Comparison of ENCODE assay signal across 8 mouse cellular contexts in genomic region chr7:5051193-5052192, GRCm38 (mm10). TPM values are rescaled to one million over a fixed set of nuclear protein-coding genes. Genes with fewer than 3 reads are reported as not detected.
A peak's percentile ranks its signal among the peaks of the same experiment; 100 is the strongest.
DNase-seq lines count a peak whose midpoint lies in the region; ATAC-seq and TF ChIP-seq lines count a peak whose summit lies in the region.

Gene Zfp580 (plus strand): TSS chr7:5051538.

- WGBS in embryonic facial prominence, embryonic 11.5 days: under 1% methylated on average over 62 of the region's 65 CpGs
- WGBS in heart, adult 2 months: under 1% methylated on average over 65 of the region's 65 CpGs
- 1% methylated on average over 61 of the region's 65 CpGs for WGBS in kidney, adult 2 months
- 2% methylated on average over 63 of the region's 65 CpGs for WGBS in limb, embryonic 14.5 days
- WGBS in midbrain, embryonic 15.5 days: under 1% methylated on average over 65 of the region's 65 CpGs

- TF ChIP-seq EP300 in heart, adult 2 months (IDR thresholded peaks at IDR 0.05; ENCODE audit: insufficient read depth, low read depth, low read length): no peak

- peak within 1 kb of the TSS; percentile 67 for H3K4me3 ChIP-seq in embryonic facial prominence, embryonic 11.5 days (ENCODE audit: low read depth, low read length)
- peak within 1 kb of the TSS; percentile 92 for H3K4me3 ChIP-seq in heart, adult 2 months
- H3K4me3 ChIP-seq in kidney, adult 2 months (ENCODE audit: insufficient read depth, low read depth, low read length): peak within 1 kb of the TSS; percentile 72
- peak within 1 kb of the TSS; percentile 81 for H3K4me3 ChIP-seq in limb, embryonic 14.5 days (replicated peaks; ENCODE audit: low read length)
- peak within 1 kb of the TSS; percentile 51 for H3K4me3 ChIP-seq in midbrain, embryonic 15.5 days

- no peaks in the 10 kb centered on the region for H3K9me3 ChIP-seq in embryonic facial prominence, embryonic 11.5 days (replicated peaks; ENCODE audit: control insufficient read depth, low read length)
- H3K9me3 ChIP-seq in limb, embryonic 14.5 days (ENCODE audit: control insufficient read depth, low read length): no peaks in the 10 kb centered on the region
- no peaks in the 10 kb centered on the region for H3K9me3 ChIP-seq in midbrain, embryonic 15.5 days

- H3K79me2 ChIP-seq in heart, adult 2 months (replicated peaks; ENCODE audit: control insufficient read depth, insufficient read depth, low read length): no peaks in the 10 kb centered on the region

- peaks cover 43% of the 10 kb centered on the region for H3K27me3 ChIP-seq in embryonic facial prominence, embryonic 11.5 days (ENCODE audit: control insufficient read depth, insufficient read depth, low read length)
- peaks cover 15% of the 10 kb centered on the region for H3K27me3 ChIP-seq in heart, adult 2 months (ENCODE audit: control insufficient read depth, insufficient read depth, low read length)
- H3K27me3 ChIP-seq in kidney, adult 2 months (replicated peaks; ENCODE audit: control insufficient read depth, insufficient read depth, low read length): peaks cover 1% of the 10 kb centered on the region; the same call in 1 of the 2 replicates
- peaks cover 48% of the 10 kb centered on the region for H3K27me3 ChIP-seq in limb, embryonic 14.5 days (ENCODE audit: control insufficient read depth, insufficient read depth, low read length)
- H3K27me3 ChIP-seq in midbrain, embryonic 15.5 days (replicated peaks): peaks cover 31% of the 10 kb centered on the region

- peak within 1 kb of the TSS; percentile 82 for H3K9ac ChIP-seq in embryonic facial prominence, embryonic 11.5 days (replicated peaks; ENCODE audit: low read length)
- peak within 1 kb of the TSS; percentile 90 for H3K9ac ChIP-seq in heart, adult 2 months (ENCODE audit: low read depth, low read length)
- peak within 1 kb of the TSS; percentile 92 for H3K9ac ChIP-seq in limb, embryonic 14.5 days (ENCODE audit: low read depth, low read length, severe bottlenecking)
- H3K9ac ChIP-seq in midbrain, embryonic 15.5 days: peak within 1 kb of the TSS; percentile 59

- peak; percentile 77 for ATAC-seq in embryonic facial prominence, embryonic 11.5 days (replicated peaks; ENCODE audit: insufficient number of reproducible peaks, low FRiP score, low TSS enrichment, low read depth)
- peak; percentile 84 for ATAC-seq in limb, embryonic 14.5 days (ENCODE audit: low FRiP score, low read depth)
- ATAC-seq in midbrain, embryonic 15.5 days (replicated peaks): peak; percentile 78

- no peaks in the 10 kb centered on the region for H3K36me3 ChIP-seq in embryonic facial prominence, embryonic 11.5 days (replicated peaks; ENCODE audit: control insufficient read depth, insufficient read depth, low read depth, low read length)
- H3K36me3 ChIP-seq in heart, adult 2 months (ENCODE audit: control insufficient read depth, insufficient read depth, low read length): no peaks in the 10 kb centered on the region
- H3K36me3 ChIP-seq in kidney, adult 2 months (ENCODE audit: control insufficient read depth, insufficient read depth, low read length): no peaks in the 10 kb centered on the region
- H3K36me3 ChIP-seq in limb, embryonic 14.5 days (ENCODE audit: control insufficient read depth, insufficient read depth, low read length): no peaks in the 10 kb centered on the region
- no peaks in the 10 kb centered on the region for H3K36me3 ChIP-seq in midbrain, embryonic 15.5 days (replicated peaks)

- peak; percentile 41 to 67 for DNase-seq in urinary bladder, adult 18-20 months (ENCODE audit: low spot score in 2 of 2)
- DNase-seq in urinary bladder, postnatal 10 days (ENCODE audit: low spot score): no peak
- peak; percentile 83 for DNase-seq in embryonic facial prominence, embryonic 11.5 days (ENCODE audit: low spot score)
- peak; percentile 86 to 88 for DNase-seq in heart, adult 2 months
- peak; percentile 78 for DNase-seq in kidney, adult 2 months
- peak; percentile 57 for DNase-seq in limb, embryonic 14.5 days (ENCODE audit: low spot score)
- peak; percentile 43 to 47 for DNase-seq in spleen, postnatal 36 days (ENCODE audit: low spot score in 2 of 2)

- H3K4me1 ChIP-seq in embryonic facial prominence, embryonic 11.5 days (ENCODE audit: control insufficient read depth, insufficient read depth, low read length): peaks cover 8% of the 10 kb centered on the region
- peaks cover 2% of the 10 kb centered on the region; the same call in 1 of the 2 replicates for H3K4me1 ChIP-seq in heart, adult 2 months (ENCODE audit: control insufficient read depth, insufficient read depth, low read length)
- peaks cover 5% of the 10 kb centered on the region; the same call in 1 of the 2 replicates for H3K4me1 ChIP-seq in kidney, adult 2 months (ENCODE audit: control insufficient read depth, insufficient read depth, low read length)
- H3K4me1 ChIP-seq in limb, embryonic 14.5 days (ENCODE audit: control insufficient read depth, insufficient read depth, low read length): peaks cover 34% of the 10 kb centered on the region
- peaks cover 53% of the 10 kb centered on the region for H3K4me1 ChIP-seq in midbrain, embryonic 15.5 days

- peak within 1 kb of the TSS; percentile 77 for H3K4me2 ChIP-seq in embryonic facial prominence, embryonic 11.5 days (ENCODE audit: low read depth, low read length)
- H3K4me2 ChIP-seq in limb, embryonic 14.5 days (replicated peaks; ENCODE audit: low read depth, low read length, severe bottlenecking): peak within 1 kb of the TSS; percentile 94
- peak within 1 kb of the TSS; percentile 91 for H3K4me2 ChIP-seq in midbrain, embryonic 15.5 days

- no peak within 1 kb of the TSS; the same call in 1 of the 2 replicates for H3K27ac ChIP-seq in embryonic facial prominence, embryonic 11.5 days (replicated peaks; ENCODE audit: low read depth, low read length)
- H3K27ac ChIP-seq in heart, adult 2 months: peak within 1 kb of the TSS; percentile 74
- H3K27ac ChIP-seq in kidney, adult 2 months (ENCODE audit: insufficient read depth, low read depth, low read length): peak within 1 kb of the TSS; percentile 42
- peak within 1 kb of the TSS; percentile 53 for H3K27ac ChIP-seq in limb, embryonic 14.5 days (replicated peaks; ENCODE audit: low read depth, low read length)
- peak within 1 kb of the TSS; percentile 82 for H3K27ac ChIP-seq in midbrain, embryonic 15.5 days

- intact Hi-C loops in heart, adult 2 months (cut with DNase I): loop anchor here (2.0 to 5.0 kb wide), 3 partner anchors 15 to 184 kb away; partner anchors contain the start of gene Zfp579

- TF ChIP-seq CTCF in heart, adult 2 months (IDR thresholded peaks at IDR 0.05): no peak
- TF ChIP-seq CTCF in kidney, adult 2 months (conservative IDR thresholded peaks at IDR 0.05; ENCODE audit: insufficient read depth, insufficient read length, low read depth, low read length): no peak

- TF ChIP-seq POLR2A in heart, adult 2 months (IDR thresholded peaks at IDR 0.05; ENCODE audit: insufficient read depth, low read depth, low read length): no peak; the same call in 1 of the 2 replicates
- peak; percentile 8 for TF ChIP-seq POLR2A in kidney, adult 2 months (IDR thresholded peaks at IDR 0.05; ENCODE audit: low read depth, low read length)
- TF ChIP-seq POLR2A in limb, embryonic 14.5 days (IDR thresholded peaks at IDR 0.05; ENCODE audit: borderline replicate concordance, extremely low read depth, insufficient read depth, insufficient read length): 0 out of 2 replicates have a peak, but pooled peaks have one; percentile 34

RNA-seq across cellular contexts. Expression of gene Zfp580, which starts in this region (rescaled TPM):
- 25.0 and 32.3 TPM in 2 replicates for polyA plus RNA-seq in embryonic facial prominence, embryonic 11.5 days (2014; fragmentation: Nextera tagmentation; extraction: Ambion mirVana)
- total RNA-seq in heart, adult 2 months (2021): 1 to 10 TPM; 3.4 to 4.4 TPM
- 7.4 and 12.7 TPM in 2 replicates for polyA plus RNA-seq in heart, adult 2 months (2012; rRNA removed)
- 17.0 and 17.1 TPM in 2 replicates for polyA plus RNA-seq in kidney, adult 2 months (2012; rRNA removed)
- polyA plus RNA-seq in limb, embryonic 14.5 days (2012; rRNA removed): 49.7 and 70.4 TPM in 2 replicates
- polyA plus RNA-seq in limb, embryonic 14.5 days (2014; fragmentation: Nextera tagmentation; extraction: Ambion mirVana): 47.5 and 57.7 TPM in 2 replicates
- polyA plus RNA-seq in midbrain, embryonic 15.5 days (2015; fragmentation: Nextera tagmentation; extraction: Ambion mirVana): 106 and 110 TPM in 2 replicates
